Mouse (Mus musculus): ENCODE results near the gene Egfl7.

DNA sequence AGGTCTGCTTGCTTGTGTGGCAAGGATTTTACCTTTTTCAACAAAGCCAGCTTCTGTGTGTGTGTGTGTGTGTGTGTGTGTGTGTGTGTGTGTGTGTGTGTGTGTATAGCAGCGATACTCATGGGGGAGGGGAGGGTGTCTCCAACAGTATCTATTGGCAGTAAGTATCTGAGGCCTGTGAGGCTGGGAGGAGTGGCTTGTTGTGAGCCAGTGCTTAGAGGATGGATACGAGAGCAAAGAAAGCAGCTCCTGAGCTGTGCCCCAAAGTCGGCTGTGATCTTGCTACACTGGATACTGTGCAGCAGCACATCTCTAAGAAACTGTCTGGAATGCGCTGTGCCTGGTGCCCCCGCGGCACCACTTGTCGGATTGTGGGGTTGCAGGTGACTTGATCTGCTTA lies 38.1 kb downstream of the Egfl7 start:
- no peak for TF ChIP-seq CTCF (IDR thresholded peaks at IDR 0.05; ENCODE audit: borderline replicate concordance, insufficient read depth, low read length)
- no peak for TF ChIP-seq POLR2A (IDR thresholded peaks at IDR 0.05; ENCODE audit: low read depth, low read length)
